Mouse (Mus musculus) frontal cortex, postnatal 36 days (tissue): Measurements from ENCODE around the gene Nubp2.

Experiments
- DNase-seq, 2 experiments: peaks; one replicate each; pipeline ENCODE4 v3.0.0; 2022; ENCODE audit warnings: low spot score in 2 of 2

Gene Nubp2

GRCm38 (mm10) chr17:24894061-24894994, 8.2 kb upstream of the Nubp2 start:
- DNase-seq = no peak

DNA sequence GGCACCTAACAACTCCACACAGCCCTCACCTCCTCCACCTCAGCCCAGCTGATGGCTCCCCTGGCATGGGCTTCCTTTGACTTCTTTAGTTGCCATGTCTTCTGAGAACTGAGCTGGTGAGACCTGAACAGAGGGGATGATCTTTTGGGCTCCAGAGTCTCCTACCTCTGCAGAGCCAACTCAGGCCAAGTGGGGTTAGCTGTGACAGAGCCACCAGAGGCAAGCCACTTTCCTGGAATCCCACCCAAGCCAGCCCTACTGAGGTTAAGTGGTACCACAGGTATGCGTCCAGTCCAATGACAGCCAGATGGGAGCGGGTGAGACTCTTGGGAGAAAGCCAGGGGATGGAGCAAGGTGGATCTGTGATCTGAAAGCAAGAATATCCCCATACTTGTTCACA, 7.1 kb upstream of the Nubp2 start:
- no peak for DNase-seq

DNA sequence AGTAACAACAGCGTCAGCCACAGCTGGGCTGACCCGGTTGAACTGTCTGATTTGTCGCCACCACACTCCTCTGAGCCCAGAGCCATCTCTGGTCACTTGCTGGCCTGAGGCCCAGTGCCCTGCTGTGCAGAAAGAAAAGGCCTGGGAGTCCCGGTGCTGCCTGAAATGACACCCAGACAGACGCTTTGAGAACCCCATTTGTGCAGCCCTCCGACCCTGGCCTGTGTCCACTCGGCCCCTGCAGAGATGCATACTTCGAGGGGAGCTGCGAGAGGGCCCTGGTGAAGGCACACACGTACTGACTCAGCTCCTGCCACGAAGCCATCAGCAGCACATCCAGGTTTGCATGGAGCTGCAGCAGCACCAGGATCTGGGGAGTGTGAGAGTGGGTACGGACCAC, 6.6 kb upstream of the Nubp2 start:
- no peak for DNase-seq

DNA sequence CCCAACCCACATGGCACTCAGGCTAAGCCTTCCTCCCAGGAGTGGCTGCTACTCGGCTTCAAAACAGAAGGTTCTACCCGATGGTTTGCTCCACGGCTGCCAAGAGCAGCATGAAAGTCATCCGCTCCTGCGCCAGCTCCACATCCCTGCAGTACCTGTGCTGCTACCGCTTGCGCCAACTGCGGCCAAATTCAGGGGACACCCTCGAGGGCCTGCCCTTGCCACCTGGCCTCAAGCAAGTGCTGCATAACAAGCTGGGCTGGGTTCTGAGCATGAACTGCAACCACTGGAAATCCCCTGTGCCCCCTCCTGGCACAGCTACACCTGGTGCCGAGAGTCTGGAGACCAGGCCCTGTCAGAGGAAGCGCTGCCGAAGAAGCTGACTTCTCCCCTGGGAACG, 5.2 kb upstream of the Nubp2 start:
- no peak for DNase-seq

GRCm38 (mm10) chr17:24890151-24891092, 4.3 kb upstream of the Nubp2 start:
- DNase-seq = no peak

DNA sequence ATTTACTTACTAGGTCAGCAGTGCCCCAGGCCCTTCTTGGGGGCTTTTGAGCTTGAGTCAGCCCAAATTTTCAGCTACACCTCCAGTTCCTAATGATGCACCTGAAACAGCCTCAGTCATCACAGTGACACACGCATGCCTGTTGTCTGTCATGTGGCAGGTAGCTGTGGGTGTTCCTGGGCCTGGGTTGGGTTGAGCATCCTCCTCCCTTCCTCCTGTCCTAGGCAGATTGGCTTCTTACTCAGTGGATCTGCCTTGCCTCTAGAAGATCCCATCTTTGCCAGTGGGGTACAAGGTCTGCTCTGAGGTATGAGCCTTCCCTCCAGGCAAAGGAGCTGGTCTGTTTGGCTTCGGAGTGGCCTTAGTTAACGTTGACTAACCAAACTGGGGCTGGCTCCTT, 2.7 kb upstream of the Nubp2 start:
- DNase-seq = no peak

GRCm38 (mm10) chr17:24887291-24888080, 1.3 kb upstream of the Nubp2 start:
- no peak for DNase-seq

DNA sequence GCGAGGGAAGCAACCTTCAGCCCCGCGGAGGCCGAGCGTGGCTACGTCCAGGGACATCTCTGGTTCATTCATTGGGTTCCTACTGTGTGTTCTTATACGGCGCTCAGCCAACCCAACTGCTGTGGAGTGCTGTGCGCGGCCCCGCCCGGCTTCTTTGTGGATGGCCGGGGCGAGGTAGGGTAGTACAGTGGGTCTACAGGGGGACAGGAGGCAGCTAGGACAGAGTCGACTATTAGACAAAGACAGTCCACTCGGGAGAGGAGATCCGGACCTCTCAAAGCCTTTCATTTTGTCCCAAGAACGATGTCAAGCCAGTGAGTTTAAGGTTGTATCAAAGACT, 753 bp upstream of the Nubp2 start:
- no peak for DNase-seq

- DNase-seq = no peak
Observed at GRCm38 (mm10) chr17:24885356-24886133, 604 bp downstream of the Nubp2 start.

DNA sequence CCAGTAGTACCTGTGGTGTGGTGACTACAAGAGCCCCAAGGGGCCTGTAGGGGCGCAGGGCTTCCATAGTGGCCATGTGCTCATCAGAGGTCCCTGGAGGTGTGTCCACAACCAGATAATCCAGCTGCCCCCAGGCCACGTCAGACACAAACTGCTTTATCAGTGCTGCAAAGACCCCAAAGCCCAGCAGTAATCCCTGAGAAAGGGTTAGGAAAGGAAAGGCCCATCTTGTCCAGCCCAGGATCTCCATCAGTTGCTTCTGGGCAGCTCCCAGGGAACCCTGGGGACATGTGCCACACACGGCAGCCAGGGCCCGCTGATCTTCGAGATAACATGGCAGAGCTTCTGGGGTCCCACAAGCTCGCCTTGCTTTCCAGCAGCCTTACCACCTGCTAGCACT, 1.8 kb downstream of the Nubp2 start:
- no peak for DNase-seq

DNA sequence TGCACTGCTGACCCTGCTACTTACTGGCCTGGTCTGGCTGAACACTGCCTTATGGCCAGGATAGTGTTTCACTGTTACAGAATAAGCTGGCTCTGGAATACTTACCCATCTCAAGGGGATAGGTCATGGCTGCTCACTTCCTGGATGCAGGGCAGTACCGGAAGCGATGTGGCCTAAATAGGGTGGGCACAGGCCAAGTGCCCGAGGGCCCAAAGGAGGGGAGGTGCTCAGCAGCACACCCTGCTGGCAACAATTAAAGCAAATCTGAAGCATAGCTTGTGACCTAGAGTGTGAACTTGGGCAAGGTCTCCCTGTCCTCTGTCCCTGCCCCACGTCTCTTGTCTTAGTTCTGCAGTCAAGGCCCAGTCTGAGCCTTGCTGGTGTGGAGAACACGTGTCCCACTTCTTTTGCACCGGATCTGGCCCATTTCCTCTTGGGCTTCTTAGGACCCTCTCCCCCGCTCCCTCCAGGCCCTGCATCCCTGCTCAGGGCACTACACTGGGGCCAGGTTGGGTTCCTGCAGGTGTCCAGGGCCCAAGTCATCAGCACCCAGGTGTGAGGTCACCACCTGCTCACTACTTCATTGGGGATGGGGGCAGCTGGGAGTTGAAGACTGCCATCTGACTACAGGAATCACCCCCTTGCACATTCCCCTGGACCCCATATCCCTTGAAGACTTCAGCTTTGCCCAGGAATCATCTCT, 4.3 kb downstream of the Nubp2 start:
- DNase-seq = no peak

DNA sequence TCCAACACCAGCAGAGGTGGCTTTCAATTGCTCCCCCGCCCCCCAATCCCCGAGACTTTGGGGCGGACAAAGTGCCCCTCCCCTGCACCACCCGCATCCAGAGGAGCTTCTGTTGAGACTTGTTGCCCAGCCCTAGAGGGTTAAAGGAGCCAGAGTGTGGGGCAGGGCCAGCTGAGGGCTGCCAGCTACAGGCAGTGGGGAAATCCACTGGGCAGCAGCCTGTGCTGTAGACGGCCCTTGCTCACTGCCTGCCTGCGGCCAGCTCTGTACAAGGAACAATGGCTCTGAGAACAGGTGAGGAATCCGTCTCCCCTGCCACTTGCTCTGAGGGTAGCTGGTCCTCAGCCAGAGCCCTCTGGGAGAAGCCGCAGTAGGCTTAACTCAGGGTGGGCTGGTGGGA, 7.6 kb downstream of the Nubp2 start:
- DNase-seq = no peak

DNA sequence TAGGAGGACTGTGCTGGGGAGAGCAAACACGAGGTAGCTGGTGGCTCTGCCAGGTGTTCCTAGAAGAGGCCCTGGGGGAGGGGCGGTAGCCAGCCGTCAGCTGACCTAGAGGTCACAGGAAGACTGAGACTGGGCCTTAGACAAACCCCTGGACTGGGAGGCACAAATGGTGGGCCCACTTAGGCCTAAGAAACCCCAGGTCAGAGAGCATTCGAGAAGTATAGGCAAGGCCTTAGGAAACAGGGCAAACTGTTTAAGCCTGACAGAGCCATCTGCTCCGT, 8.1 kb downstream of the Nubp2 start:
- no peak for DNase-seq

DNA sequence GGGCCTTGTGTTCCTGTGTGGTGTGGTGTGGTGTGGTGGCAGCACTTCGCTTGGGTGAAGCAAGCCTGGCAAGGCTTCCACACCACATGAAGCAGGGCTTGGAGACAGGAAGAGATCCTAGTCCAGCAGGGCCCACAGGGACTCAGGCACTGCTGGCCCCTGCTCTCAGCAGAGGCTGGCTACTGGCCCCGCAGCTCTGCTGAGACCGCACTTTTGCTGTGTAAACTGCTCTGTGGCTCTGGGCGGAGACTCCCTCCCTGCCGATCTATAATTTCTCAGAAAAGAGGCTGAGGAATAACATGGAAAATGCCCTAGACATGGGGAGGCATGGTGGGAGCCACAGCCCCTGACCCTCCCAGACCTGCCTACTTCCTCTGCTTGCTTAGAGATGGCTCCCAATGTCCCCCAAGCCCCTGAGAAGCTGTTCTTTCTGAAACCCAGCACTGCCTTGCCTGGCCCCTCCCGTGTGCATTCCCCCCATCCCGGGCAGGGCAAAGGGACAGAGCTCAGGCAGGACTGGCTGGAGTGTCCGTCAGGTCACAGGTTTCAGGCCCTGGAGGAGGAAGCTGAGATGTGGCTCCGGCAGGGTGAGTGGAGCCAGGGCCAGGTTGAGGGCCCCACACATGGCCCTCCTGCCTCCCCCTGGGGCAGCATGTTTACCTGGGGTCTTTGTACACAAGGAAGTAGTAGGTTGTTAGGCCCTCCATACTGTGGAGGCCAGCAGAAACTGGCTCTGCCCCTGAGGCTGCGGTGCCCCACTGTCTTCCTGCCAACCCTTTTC, 8.6 kb downstream of the Nubp2 start:
- no peak for DNase-seq

- DNase-seq = no peak
Observed at GRCm38 (mm10) chr17:24874989-24875388, 11.2 kb downstream of the Nubp2 start.

GRCm38 (mm10) chr17:24874405-24874745, 11.8 kb downstream of the Nubp2 start:
- no peak for DNase-seq

GRCm38 (mm10) chr17:24873695-24874404, 12.3 kb downstream of the Nubp2 start:
- DNase-seq = no peak

DNA sequence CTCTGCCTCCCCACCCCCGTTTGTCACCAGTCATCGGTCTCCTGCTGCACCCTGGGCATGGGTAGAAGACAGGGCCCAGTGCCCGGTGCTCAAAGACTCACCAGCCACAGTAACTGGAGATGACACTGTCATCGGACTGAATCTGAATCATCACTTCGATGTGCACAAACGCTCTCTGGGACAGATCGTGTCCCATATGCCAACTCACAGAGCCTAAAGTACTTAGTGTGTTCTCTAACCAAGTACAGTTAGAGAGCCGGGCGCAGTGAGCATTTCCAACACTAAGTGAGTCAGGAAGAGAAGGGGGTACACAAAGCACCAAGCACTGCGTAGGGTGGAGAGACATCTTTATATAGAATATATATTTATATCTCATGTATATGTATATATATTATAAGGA, 18.2 kb downstream of the Nubp2 start:
- DNase-seq = peak in 1 of 2 experiments; percentile 52

- DNase-seq = no peak
Observed at GRCm38 (mm10) chr17:24865776-24866175, 20.4 kb downstream of the Nubp2 start, which contains the start of gene Igfals. Igfals (plus strand) TSS chr17:24865997.
